Mouse (Mus musculus): ENCODE measurements around the gene Tns3.

Tns3 gene

DNA sequence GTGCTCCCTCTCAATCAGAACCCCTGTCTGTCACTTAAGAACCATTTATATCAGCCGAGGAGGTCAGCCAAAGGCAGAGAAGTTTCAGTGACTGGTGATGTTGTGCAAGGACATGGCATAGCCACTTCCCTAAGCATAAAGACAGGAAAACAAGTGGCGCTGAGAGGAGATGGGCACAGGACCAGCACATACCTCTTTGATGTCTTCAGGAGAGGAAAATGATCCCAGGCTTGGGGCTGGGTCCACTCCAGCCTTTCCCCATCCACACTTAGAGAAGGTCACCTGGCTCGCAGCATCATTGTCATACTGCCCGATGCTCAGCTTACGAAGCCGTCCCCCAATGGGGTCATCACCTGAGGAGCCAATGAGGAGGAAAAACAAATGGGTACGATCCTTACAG is 185.0 kb downstream of the Tns3 start:
- DNase-seq (ENCODE audit: low read depth, low spot score) = peak; percentile 52

- DNase-seq (ENCODE audit: low read depth, low spot score) = no peak
These were observed 190.7 kb downstream of the Tns3 start for GRCm38 (mm10) chr11:8473616-8474015.

DNA sequence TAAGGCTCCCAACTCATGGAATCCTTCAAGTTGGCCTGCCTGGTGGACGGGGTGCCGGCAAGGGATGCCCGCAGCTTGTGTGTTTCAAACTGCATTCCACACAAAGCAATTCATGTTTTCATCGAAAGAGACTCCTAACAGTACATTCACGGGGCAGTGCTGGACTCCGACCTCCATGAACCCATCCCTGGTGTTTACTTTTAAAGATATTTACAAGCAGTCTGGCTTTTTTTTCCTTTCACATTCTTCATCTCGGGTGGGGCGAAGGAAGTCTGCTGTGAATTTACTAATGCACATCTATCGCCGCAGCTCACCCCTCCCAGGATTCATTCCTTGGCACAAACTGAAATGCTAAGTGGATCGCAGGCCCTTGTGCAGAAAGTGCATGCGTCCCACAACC is 191.9 kb downstream of the Tns3 start:
- DNase-seq (ENCODE audit: low read depth, low spot score) = no peak

- no peak for DNase-seq (ENCODE audit: low read depth, low spot score)
These were observed 192.8 kb downstream of the Tns3 start for GRCm38 (mm10) chr11:8471535-8471934.

- DNase-seq (ENCODE audit: low read depth, low spot score) = no peak
These were observed 194.8 kb downstream of the Tns3 start for GRCm38 (mm10) chr11:8469537-8469936.

GRCm38 (mm10) chr11:8468161-8469091 is 195.9 kb downstream of the Tns3 start:
- DNase-seq (ENCODE audit: low read depth, low spot score) = peak; percentile 70

- DNase-seq (ENCODE audit: low read depth, low spot score) = no peak
These were observed 196.8 kb downstream of the Tns3 start for GRCm38 (mm10) chr11:8467403-8468160.

DNA sequence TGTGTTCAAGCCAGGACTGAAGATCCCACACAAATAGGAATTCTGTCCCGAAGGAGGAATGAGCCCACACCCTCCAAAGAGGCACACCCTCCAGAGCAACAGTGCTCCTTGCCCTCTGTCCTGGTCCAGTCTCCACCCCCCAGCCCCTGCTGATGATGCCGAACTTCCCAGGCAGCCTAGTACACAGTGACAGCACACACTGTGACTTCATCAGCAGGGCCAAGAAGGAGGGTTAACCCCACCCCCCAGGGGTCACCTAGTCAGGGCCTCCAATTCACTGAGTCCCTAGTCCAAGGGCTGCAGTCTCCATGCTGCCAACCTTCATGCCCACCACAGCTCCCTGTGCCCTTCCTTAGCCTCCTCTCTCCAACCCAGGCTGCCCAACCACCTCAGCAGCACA is 200.5 kb downstream of the Tns3 start:
- DNase-seq (ENCODE audit: low read depth, low spot score) = no peak

DNA sequence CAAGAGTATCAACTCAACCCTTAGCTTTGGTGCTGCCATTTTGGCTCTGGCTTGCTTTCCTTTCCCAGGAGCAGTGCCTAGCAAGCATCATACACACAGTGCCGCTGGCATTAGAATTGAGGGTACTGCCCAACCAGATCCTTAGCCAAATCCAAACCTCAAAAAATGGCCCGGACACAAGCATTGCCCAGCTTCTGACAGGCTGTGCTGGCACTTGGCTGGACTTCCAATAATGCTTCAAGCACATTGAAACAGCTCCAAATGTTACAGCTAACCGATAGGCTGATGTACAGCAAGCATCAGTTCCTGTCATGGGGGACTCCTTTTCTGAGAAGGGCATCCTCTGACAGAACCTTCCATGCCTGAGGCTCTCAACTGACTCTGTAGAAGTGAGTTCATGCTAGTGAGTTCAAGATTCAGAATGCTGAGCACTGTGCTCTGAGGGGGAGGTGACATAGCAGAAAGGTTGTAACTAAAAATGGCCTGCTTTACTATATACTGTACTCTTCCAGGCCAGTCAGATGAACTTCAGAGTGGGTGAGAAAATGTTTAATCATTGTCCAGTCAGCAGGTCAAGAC is 201.4 kb downstream of the Tns3 start:
- no peak for DNase-seq (ENCODE audit: low read depth, low spot score)

DNA sequence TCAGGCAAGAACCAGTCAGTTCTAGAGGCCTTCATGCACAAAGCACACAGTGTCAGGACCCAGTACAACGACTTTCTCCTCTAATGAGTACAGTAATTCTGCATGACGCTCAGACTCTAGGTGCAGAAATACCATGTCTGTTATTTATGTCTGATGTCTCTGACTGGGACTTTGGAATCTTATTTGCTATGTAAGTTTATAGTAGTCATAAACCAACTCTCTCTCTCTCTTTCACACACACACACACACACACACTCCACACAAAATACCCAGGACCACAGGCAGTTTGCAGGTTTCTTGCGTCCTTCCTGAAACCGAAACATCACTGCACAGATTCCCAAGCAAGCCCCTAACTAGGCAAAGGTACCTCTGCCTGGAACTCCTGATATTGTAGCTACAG is 203.5 kb downstream of the Tns3 start:
- no peak for DNase-seq (ENCODE audit: low read depth, low spot score)

- DNase-seq (ENCODE audit: low read depth, low spot score) = no peak
These were observed 206.4 kb downstream of the Tns3 start for GRCm38 (mm10) chr11:8457951-8458350.

DNA sequence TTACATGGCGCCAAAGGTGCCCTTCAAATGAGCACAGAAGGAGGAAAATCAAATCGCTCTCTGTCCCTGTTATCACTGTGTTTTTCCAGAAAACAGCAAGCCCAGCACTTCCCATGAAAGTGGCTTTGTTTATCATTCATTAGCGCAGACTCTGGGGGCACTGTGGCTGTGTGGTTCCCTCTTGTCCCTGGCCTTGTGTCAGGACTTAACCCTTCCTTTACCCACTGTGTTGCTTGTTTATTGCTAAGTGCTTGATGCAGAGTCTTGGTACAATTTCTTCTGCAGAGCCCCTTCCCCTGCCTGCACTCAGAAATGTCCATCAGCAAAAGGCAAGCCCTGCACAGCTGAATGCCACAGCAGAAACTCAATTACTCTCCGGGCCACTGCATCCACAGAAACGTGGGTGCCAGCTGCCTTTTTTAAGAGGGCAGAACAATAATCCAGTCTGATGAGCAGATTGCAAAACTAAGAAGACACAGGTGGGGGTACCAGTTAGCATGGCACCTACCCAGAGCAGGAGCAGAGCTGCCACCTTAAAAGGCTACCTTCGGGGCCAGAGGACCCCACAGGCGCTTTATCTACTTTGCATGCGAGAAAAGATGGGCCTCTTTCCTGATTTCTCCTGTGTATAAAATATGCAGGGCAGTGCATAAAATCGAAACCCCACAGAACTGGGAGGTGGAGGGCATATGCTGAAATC is 207.6 kb downstream of the Tns3 start:
- no peak for DNase-seq (ENCODE audit: low read depth, low spot score)

- DNase-seq (ENCODE audit: low read depth, low spot score) = no peak
These were observed 208.7 kb downstream of the Tns3 start for GRCm38 (mm10) chr11:8455650-8456049.

- DNase-seq (ENCODE audit: low read depth, low spot score) = no peak
These were observed 211.1 kb downstream of the Tns3 start for GRCm38 (mm10) chr11:8453252-8453651.

GRCm38 (mm10) chr11:8451597-8452201 is 212.6 kb downstream of the Tns3 start:
- DNase-seq (ENCODE audit: low read depth, low spot score) = no peak

DNA sequence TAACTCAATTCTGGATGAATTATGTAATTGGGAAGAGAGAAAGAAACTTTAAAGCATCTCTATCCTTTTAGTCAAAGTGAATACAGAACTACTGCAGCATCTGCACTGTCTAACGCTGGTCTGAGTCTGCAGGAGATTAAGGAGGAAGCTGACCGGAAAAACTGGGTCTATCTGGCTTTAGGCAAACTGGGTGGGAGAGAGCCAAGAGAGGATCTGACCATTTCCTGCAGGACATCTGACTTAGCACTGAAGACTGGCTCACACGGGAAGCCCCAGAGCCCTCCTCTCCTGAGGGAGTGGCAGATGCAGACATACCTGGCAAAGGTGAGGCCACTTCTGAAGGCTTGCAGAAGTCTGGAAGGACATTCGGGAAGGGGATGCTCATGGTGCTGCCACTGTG is 213.8 kb downstream of the Tns3 start:
- DNase-seq (ENCODE audit: low read depth, low spot score) = no peak

DNA sequence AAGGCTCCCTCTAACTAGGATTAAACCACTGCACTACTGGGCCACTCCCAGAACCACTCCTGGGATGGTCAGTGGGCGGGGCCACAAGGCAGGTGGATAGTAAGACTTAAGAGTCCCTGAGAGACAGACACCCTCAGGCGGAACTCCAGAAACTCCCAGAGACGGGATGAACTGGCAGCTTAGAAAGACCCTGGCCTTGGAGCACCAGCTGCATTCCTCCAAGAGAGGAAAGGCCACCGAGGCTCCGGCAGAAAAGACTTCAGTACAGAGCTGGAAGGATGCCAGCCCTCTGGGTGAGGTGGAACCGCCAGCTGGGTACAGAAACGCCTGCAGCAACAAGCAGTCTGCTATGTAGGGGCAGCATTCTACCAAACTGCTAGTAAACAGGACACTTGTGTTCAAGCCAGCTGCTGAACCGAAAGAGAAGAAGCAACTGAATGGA is 218.4 kb downstream of the Tns3 start:
- peak; percentile 75 for DNase-seq (ENCODE audit: low read depth, low spot score)

DNA sequence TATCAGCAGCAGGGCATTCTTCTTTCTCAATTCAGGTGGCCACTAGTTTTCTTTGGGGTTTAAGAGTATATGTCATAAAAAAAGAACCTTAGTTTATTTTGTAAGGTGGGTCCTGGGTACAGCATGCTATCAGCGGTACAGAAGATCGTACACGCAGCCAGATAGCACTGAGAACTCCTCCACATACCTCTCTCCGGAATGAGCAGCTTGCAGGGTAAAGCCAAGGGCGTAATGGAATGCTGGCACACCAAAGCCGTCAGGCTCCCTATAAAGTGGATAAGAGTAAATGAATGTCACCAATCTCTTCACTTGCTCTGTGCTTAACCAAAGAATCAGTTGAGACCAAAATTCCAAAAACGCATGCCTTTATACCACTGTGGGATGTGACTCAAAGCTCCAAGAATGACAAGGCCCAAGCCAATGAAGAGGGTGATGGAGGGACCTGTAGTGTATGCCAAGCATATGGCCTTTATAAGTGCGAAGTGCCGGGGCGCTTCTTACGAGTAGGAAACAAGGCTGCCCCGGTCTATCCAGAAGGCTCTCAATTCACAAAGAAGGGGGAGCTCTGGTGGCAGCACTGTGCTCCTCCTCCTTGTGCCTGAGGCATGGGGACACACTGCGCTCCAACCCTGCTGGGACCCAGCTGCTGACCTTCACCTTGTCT is 219.4 kb downstream of the Tns3 start:
- no peak for DNase-seq (ENCODE audit: low read depth, low spot score)

- DNase-seq (ENCODE audit: low read depth, low spot score) = peak; percentile 58
These were observed 220.6 kb downstream of the Tns3 start for GRCm38 (mm10) chr11:8443539-8444292.

- no peak for DNase-seq (ENCODE audit: low read depth, low spot score)
These were observed 223.6 kb downstream of the Tns3 start for GRCm38 (mm10) chr11:8440706-8441105.
